Mouse (Mus musculus): Measurements from ENCODE around the gene Car4.

GRCm38 (mm10) chr11:85003566-85003965 is 46.0 kb downstream of the Car4 start:
- TF ChIP-seq EP300 (IDR thresholded peaks at IDR 0.05; ENCODE audit: low read depth) (no peak), CTCF (IDR thresholded peaks at IDR 0.05; ENCODE audit: low read depth) (no peak)
